Mouse (Mus musculus): ENCODE measurements around the gene Eif4e.

GRCm38 (mm10) chr3:138513243-138513642, 12.7 kb upstream of the Eif4e start:
- TF ChIP-seq E2F4 (IDR thresholded peaks at IDR 0.05; ENCODE audit: insufficient read depth) (no peak), MYOD1 (IDR thresholded peaks at IDR 0.05; ENCODE audit: control insufficient read depth in 1 of 3, insufficient read length in 2 of 3, low read depth in 2 of 3) (no peak)
